Mouse (Mus musculus): ENCODE measurements around the gene Rere.

Gene Rere

DNA sequence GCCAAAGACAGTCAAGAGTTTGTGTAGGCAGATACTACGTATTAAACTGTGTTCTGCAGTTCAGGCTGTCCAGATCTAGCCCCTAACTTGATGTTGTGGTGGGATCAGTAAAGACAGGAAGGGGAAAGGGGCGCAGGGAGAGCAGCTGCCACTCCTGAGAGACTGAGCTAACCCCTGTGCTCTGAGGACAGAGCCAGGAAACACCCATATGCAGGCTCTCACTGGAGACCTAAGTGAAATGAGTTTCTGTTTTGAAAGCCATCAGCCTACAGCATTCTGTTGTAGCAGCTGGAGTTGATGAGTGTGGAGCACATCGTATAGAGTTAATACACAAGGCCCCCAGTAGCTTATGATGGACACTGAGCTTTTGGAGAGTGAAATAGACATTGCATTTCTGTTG is 101.1 kb downstream of the Rere start:
- no peak for DNase-seq (ENCODE audit: low read depth)

DNA sequence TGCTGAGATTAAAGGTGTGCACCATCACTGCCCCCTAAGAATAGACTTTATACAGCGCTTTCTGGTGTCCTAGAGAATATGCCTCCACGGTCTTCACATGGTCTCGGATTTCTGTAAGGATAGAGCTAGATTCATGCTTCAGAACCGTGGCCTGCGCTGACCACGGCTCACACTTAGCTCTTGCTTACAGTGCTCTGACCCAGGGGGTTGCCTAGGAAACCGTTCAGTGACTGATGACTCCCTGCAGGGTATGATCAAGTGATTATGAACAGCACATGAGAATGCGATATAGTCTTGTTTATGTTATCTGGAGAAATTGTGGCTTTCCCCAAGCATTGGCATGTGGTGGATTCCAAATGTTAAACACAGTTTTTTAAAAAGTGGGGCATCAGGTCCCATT is 103.0 kb downstream of the Rere start:
- peak; percentile 72 for DNase-seq (ENCODE audit: low read depth)

DNA sequence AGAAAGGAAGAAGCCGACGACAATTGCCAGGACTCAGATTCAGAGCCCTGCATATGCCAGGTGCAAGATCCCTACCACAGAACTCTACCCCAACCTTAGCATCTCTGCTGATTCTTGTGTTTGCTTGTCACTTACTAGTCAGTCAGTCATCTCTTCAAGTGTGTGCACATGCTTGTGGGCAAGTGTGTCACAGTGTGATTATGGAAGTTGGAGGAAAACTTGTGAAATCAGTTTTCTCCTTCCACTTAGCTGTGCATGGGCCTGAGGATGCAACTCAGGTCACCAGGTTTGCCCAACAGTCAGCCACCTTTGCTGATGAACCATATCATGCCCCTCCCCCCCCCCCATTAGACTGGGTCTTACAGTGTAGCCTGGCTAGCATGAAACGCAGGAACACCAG is 103.5 kb downstream of the Rere start:
- DNase-seq (ENCODE audit: low read depth), result no peak

DNA sequence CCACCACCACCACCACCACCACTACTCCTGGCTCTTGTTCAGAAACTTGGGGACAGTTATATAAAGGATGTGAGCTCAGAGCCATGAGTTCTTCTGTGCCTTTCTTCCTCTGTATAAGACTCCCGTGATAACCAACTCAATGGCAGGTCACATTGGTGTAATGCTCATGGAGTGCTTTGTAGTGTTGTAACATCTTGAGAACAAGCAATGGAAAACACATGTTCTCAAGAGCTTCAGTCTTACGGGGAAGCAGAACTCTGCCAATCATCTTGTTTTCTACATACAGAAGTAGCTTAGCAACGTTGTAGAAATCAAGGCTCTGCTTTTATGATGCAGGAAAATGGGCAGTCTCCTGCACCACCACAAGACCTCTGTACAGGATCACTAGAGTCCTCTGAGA is 107.1 kb downstream of the Rere start:
- peak; percentile 53 for DNase-seq (ENCODE audit: low read depth)

DNA sequence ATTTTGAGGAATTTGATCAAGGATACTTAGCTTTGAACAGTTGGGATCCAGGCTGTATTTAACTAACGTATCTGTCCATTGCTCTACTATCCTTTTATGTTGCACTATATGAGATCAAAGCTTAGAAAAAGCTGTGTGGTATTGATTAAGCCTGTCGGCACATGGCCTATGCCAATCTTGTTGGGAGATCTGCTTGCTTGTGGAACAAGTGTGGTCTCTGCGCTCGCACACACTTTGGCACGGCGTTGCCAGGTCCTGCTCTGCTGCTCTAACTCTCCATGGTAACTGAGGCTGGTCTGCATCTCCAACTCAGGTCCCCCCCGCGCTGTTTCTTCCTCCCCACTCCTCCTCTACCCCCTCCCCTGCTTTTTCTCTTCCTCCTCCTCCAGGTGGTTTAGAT is 112.2 kb downstream of the Rere start:
- DNase-seq (ENCODE audit: low read depth), result no peak

DNA sequence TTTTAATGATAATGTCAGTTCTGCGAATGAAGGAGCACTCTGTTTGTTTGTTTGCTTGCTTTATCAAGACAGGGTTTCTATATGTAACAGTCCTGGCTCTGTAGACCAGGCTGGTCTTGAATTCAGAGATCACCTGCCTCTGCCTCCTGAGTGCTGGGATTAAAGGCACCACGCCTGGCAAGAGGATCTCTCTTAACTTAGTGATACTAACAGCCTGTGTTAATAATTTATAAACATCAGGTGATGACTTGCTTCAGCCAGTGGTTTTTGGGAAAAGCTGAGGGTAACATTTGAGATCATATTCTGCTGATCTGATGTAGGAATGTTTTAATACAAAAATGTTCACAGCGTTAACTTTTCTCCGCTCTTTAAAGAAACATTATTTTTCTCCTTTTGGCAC is 112.6 kb downstream of the Rere start:
- no peak for DNase-seq (ENCODE audit: low read depth)

DNA sequence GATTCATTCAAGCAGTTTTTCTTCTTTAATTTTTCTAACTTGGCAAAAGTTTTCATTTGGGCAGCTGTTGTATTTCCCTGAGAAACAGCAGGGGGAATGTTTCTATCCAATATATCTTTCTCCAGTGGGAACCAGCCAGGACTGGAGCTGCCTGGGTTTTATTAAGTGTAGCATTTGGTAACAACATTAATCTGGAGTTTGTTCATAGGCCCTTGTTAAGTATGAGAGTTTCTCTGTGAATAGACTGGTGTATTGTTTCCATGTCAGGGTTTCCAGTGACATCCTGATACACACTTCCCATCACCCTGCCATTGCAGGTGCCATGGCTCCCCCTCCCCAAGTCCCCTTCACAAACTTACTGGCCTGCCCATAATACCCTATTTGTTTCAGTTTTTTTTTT is 114.9 kb downstream of the Rere start:
- peak; percentile 59 for DNase-seq (ENCODE audit: low read depth)

DNA sequence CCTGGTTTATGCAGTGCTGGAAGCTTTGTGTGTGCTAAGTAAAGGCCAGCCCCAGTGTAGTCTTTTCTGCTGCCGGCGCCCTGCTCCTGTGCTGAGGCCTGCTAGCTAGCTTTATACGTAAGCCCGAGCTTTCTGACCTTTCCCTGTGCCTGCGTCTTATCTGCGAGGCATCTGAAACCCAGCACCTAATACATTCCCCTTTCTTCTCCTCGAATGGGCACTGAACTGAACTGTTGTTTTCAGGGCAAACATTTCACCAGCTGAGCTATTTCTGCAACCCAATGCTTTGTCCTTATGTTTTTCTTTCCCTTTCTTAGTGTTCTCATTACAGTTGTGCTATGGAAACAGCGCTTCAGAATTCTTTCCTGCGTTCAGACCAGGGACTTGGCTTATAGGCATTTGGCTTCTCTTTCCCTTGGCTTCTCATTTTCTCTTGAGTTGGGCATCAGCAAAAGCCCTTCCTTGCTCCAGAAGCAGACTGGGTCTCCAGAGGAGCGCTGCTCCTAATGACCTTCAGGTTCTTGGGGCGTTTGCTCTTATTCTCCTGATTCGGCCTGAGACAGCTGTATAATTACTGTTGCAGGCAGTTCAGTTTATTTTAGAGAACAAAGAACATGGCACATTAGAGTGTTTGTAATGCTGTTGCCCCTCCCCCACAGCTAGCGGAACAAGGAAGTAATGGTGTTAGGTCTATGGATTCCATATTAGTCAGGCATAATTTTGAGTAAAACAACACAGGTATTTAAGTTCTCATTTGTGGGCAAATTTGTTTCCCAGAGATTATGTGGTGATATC is 115.6 kb downstream of the Rere start:
- no peak for DNase-seq (ENCODE audit: low read depth)

DNA sequence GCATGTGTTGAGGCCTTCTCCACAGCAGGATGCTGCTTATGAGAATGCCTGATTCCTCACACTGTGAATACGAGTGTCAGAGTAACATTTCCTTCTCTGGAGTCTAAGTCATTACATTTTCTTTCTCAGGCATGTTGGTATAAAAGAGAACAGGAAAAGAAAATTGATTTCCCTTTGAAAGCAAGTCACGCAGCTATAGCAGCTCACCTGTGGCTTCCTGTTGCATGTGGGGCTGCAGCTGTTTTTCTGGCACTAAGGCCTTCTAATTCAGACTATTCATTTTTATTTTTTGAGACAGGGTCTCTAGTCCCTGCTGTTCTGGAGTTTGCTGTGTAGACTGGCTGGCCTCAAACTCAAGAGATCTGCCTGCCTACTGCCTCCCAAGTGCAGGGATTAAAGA is 117.6 kb downstream of the Rere start:
- DNase-seq (ENCODE audit: low read depth), result no peak

DNA sequence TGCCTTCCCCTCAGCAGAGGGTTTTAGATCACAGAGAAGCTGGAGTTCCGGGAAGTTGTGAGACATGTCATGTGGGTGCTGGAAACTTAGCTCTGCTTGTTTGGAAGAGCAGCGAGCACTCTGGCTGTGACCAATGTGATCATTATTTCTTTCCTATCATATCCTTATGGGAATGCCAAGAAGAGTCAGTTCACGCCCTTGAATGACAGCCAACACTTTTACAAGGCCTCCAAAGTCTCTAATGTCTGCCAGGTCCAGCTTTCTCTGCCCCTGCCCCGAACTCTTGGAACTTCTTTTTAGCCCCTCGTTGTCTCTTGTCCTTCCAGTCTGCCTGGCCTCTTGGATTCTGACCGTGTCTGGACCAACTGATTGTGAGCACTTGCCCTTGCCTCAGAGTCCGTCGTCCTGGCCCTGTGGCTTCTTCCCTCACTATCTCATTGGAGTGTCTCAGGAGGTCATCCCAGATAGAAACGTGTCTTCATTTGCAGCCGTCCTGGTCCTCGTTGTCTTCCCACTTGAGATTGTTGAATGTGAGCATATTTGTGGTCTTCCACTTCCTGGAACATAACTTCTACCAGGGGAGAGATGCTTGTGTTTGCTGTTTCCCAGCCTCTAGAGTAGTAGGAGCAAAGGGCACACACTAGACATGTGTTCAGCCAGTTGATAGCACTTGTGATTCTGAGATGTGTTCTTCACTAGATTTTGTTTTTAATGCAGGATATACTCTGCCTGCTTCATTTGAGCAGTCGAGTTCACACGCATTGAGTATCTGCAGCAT is 120.6 kb downstream of the Rere start:
- peak; percentile 23 for DNase-seq (ENCODE audit: low read depth)

DNA sequence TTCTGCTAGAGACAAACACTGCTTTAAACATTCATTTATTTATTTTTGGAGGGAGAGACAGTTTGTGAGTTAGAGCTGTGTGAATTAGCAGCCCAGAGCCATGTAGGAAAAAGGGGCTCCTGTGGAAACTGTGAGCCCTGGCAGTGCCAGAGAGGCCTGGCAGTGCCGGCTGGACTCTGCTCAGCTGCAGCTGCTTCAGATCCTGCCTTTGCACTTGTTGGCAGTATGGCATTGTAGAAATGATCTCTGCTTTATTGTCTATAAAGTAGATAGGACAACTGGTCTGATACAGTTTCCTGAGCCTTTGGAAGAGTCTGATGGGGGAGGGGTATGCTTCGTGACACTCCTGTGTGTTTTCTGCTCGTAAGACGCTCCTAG is 121.2 kb downstream of the Rere start:
- DNase-seq (ENCODE audit: low read depth), result no peak

DNA sequence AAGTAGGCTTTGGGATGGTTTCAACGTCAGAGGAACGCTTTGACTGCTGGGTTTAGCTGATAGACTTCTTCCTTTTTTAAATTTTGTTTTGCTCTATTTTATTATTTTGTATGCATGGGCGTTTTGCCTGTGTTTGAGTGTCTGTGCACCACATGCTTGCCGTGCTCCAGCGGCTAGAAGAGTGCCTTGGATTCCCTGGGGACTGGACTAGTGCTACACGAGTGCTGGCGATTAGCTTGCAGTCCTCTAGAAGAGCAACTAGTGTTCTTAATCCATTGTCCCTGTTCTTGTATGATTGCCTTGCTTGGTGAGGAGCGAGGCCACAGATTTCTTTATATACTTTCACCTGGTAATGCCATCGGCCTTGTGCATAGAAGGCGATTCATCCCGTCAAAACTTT is 122.5 kb downstream of the Rere start:
- no peak for DNase-seq (ENCODE audit: low read depth)

DNA sequence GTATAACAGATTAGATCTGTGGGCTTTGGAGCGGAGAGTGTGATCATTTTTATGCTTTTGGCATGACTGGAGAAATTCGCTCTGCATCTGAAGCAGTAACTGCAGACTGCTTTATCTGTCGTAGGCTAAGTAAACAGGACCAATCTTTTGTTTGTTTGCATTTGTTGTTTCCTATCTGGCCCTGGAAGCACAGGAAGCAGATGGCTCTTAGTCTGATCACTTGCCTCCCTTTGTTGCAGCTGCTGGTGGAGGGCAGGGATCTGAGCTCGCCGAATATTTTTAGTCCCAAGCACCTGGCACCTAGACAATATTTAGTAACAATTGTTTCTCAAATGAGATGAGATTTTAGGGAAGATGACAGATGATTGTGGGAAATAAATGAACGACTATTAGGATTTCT is 123.1 kb downstream of the Rere start:
- no peak for DNase-seq (ENCODE audit: low read depth)

DNA sequence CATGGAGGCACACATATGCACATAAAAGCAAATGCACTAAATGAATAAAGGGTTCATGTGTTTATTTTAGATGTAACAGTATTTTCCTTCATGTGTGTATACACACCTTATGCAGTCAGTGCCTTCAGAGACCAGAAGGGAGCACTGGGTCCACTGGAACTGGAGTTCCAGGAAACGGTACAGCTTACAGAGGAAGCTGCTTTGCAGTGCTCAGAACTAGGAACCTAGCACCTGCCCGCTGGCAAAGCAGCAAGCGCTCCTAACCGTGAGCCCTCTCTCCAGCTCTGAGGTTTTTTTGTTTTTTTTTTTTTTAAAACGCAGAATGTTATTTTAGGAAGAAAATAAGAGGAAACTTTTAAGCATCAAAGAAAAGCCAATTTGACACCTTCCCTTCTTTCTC is 124.3 kb downstream of the Rere start:
- DNase-seq (ENCODE audit: low read depth), result no peak

DNA sequence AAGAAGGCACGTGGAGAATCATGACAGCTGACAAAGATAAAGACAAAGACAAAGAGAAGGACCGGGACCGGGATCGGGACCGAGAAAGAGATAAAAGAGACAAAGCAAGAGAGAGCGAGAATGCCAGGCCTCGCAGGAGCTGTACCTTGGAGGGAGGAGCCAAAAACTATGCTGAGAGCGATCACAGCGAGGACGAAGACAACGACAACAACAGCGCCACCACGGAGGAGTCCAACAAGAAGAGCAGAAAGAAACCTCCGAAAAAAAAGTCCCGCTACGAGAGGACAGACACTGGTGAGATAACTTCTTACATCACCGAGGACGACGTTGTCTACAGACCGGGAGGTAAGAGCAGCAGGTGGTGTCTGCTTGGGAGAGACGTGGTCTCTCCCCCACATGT is 124.9 kb downstream of the Rere start:
- no peak for DNase-seq (ENCODE audit: low read depth)

DNA sequence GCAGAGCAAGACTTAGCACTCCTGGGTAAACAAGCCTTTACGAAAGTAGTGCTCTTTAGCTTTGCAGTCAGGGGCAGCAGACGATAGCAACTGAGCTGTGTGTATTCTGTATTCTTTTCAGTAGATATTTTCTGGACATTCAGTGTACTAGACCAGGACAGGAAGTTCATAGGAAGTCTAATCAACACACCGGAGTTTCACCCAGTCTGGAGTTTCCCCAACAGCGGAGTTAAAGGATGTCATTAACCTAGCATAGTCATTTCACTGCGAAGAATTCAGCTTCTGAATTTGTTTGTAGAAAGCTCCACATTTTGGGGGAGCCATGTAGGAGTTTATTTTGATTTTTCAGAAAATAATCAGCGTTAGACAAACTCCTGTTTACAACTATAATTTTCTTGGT is 125.4 kb downstream of the Rere start:
- DNase-seq (ENCODE audit: low read depth), result no peak

DNA sequence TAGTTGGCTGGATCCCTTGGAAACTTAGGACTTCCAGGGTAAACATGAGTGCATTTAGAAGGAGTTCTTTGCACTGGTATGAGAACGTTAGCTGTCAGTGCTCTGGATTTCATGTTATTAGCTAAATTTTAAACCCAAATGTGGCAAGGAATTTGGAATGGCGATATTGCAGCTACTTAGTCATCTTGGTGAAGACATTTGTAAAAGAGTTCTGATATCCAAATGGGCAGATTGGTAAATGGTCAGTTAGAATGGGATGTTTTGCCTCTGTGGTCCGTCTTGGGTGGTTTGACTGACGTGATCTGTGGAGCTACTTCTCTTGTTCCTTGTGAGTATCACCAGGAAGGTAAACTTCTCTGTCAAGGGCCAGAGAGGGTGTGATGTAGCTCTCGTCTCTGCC is 132.8 kb downstream of the Rere start:
- no peak for DNase-seq (ENCODE audit: low read depth)

DNA sequence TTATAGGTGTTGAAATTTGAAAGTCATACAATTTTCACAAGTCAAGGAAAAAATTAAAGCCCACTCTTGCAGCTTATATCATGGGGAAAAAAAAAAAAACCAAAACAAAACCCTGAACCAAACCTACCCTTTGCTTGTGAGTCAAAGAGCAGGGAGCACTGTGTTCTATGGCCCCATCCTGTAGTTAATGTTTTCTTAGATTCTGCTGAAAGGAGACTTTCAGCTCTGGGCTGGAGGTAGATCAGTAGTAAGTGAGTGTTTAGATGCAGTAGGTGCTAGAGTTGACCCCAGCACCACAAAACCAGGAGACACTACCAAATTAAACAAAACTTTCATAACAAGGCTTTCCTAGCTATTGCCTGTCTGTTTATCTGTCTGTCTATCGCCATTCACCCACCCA is 133.3 kb downstream of the Rere start:
- no peak for DNase-seq (ENCODE audit: low read depth)

DNA sequence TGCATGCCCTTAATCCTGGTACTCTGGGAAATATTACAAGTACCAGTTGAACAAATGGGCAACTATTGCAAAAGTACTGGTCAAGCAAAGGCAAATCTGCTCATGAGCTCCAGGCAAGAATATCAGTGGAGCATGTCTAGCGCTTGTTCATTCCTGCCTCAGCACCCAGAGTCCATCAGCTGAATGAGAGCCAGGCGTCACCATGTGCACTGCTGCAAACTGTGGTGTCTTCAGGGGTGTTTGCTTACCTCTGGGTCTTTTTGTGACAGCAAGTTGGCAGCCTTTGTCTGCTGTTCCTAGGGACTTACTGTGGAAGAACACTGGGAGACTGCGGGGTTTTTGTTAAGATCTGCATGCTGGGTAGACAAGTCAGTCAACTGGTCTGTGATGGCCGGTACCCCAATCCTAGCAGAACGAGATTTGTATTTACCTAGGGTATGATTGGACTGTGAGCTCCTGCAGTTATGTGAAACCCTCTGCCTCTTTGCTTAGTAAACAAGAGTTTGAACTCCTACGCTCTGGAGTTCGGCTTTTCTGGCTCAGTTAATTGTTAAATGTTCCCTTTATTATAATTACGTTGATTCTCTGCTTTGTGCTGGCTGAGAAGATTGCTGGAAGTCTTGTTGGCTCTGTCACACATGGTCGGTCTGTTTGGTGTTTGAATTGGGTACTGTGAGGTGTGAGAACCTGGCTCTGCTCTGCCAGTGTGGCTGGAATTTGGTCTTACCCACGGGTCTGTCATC is 134.0 kb downstream of the Rere start:
- no peak for DNase-seq (ENCODE audit: low read depth)

DNA sequence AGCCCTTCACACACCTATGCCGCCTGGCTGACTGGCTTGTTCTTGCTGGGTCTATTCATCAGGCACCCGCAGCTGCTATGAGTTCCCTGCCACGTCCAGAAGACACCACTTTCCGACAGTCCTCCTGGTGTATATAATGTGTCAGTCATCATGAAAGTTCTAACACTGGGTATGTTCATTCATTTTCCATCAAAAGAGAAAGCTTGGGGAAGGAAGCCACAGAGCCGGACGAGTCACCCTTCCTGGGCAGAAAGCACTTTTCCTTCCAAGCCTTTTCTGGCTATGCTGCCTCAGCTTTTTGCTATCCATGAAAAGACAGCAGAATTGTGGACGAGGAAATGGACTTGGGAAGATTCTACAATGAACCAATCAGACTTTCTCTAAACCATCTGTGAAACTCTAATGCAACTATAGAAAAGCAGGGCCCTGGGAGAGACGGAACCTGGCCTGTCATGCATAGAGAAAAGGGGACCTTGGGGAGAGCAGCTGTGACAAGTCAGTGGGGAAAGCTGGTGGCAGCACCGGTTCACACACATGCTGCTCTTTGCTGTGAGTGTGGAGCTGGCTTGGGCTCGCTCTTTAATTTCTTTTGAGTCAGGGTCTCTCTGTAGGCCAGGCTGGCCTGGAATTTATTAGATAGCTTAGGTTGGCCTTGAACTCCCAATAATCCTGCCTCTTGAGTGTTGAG is 139.3 kb downstream of the Rere start:
- DNase-seq (ENCODE audit: low read depth), result peak; percentile 64

DNA sequence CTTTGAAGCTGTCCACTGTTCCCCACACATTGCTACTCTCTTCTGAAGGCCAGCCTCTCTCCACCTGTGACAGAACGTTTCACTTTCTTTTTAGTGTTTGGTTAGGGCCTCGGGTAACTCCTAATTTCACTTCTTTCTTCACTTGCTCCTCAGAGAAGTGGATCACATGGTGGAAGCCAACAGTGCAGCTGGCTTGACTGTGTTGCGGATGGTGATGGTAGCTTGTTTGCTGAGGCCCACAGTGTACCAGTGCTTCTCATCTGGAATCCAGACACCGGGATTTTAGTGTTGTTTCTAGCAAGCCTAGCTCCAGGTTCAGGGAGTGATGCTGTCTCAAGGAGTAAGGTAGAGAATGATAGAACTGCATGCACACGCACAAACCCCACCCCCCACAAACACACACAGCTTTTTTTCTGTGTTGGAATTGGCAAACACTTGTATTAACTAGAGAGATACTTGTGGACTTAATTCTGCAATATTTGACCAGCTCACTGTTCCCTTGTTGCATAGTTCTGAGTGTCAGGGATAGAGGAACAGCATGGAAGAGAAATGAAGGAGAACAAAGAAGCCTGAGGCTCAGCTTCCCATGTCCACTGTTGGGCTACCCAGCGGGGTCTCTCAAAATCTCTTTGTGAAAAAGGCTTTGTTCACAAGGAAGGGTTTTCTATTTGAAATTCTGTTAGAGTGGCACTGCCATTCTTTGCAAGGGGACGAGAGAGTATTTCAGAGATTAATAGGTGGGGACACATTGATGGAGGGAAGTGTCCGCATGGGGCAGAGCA is 144.8 kb downstream of the Rere start:
- no peak for DNase-seq (ENCODE audit: low read depth)
